Mouse (Mus musculus) bone marrow macrophage, adult 2 months (primary cell): ENCODE data around the gene Tmem243.

Experiments
- CTCF ChIP-seq: IDR thresholded peaks from 2 replicates; pipeline ENCODE4 v1.5.1; 2012; ENCODE audit warnings: low read depth, mild to moderate bottlenecking, low read length, moderate library complexity
- POLR2A ChIP-seq: IDR thresholded peaks from 2 replicates; pipeline ENCODE4 v1.6.1; 2012; ENCODE audit warnings: mild to moderate bottlenecking, low read depth, low read length, borderline replicate concordance

DNA sequence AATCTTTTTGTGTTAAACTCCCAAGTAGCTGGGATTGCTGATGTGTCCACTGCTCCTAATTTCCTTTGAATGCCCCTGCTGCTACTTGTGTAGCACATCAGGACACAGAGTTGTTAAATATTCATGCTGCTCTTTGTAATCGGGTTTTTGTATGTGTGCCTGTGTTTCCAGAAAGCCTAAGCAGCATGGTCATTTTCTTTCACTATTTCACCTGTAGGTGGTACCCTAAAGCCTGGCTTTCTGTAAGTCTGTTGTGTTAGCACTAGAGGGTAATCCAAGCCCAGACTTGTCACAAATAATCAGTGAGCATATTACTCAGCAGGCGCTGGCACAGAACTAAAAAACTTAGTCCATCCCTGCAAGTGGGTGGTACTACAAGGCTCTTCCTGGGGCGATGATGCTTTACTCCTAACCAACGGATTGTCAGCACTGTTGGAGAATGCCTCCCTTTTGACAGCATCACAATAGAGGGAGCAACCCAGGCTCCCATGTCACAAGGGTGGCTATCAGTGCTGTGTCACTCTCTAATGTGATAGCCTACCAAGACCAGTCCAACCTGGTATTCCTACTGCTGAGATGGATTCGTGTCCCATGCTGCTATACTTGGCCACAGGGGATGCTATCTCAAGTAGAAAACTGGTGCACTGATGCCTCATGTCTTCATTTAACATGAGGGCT is 27.2 kb upstream of the Tmem243 start:
- TF ChIP-seq CTCF, result no peak
- TF ChIP-seq POLR2A, result no peak
